Mouse (Mus musculus) bone marrow, adult 2 months (tissue): ENCODE data around the gene Adipor2. TPM values are rescaled to one million over a fixed set of nuclear protein-coding genes. Genes with fewer than 3 reads are reported as not detected.
A peak's percentile ranks its signal among the peaks of the same experiment; 100 is the strongest.

Experiments
- H3K27ac ChIP-seq: fragments of 200-500 bp; 2 replicates; pipeline ENCODE4 v1.5.1; 2012; ENCODE audit warnings: low read depth, mild to moderate bottlenecking, control low read depth, inconsistent platforms, low read length; ENCODE audit not compliant: control insufficient read depth, poor library complexity, insufficient read depth
- H3K4me1 ChIP-seq: fragments of 200-500 bp; 2 replicates; pipeline ENCODE4 v1.6.1; 2011; ENCODE audit warnings: low read length; ENCODE audit not compliant: control insufficient read depth, insufficient read depth
- H3K4me3 ChIP-seq: fragments of 200-500 bp; replicated peaks from 2 replicates; pipeline ENCODE3; 2011; ENCODE audit warnings: mild to moderate bottlenecking, low read depth, low read length, control low read depth; ENCODE audit not compliant: control insufficient read depth
- CTCF ChIP-seq: fragments of 200-500 bp; IDR thresholded peaks from 2 replicates; pipeline ENCODE4 v1.5.1; 2011; ENCODE audit warnings: low read length, control low read depth; ENCODE audit not compliant: control insufficient read depth, insufficient read depth
- POLR2A ChIP-seq: fragments of 200-500 bp; IDR thresholded peaks from 2 replicates; pipeline ENCODE4 v1.6.1; 2011; ENCODE audit warnings: low read depth, mild to moderate bottlenecking, control low read depth, low read length, borderline replicate concordance; ENCODE audit not compliant: control insufficient read depth
- WGBS: fragments of 180-500 bp; shearing (Covaris S2); methylation state at CpG from one replicate; pipeline ENCODE4 v1.1.7; 2018; 5-methylcytosine and 5-hydroxymethylcytosine counted together
- polyA plus RNA-seq: library from polyadenylated mRNA; stranded (reverse); fragments of >200 nt; gene quantifications from 2 replicates; pipeline ENCODE4 v1.2.4, GENCODE M21; 2011; ENCODE audit warnings: low replicate concordance; ENCODE audit not compliant: missing spikeins, insufficient read depth, insufficient read length

Gene Adipor2
- polyA plus RNA-seq, 1 experiment, result 30.2 TPM

DNA sequence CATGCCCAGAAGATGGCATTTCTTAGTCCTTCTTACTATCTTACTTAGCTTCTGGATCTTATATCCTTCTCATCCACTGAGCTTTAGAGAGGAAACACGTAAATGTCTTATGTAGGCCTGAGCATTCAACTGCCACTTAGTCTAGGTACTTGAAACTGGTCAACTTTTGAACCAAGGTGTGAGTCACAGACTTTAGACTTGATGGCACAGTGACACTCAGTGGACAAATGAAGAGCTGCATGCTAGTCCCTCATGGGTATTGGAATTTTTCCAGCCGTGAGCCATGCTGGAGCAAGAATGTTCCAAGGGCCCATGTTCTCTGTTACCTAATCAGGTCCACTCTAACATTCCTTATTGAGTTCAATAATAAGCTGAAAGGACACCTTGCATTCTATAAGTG lies 13.0 kb upstream of the Adipor2 start:
- no peaks in the 10 kb centered on the region for H3K4me1 ChIP-seq
- no peak overlapping the region for H3K27ac ChIP-seq
- peak; percentile 35 for TF ChIP-seq CTCF
- TF ChIP-seq POLR2A, result no peak
- 9% methylated on average over 2 of the region's 2 CpGs for WGBS
- no peak overlapping the region for H3K4me3 ChIP-seq

DNA sequence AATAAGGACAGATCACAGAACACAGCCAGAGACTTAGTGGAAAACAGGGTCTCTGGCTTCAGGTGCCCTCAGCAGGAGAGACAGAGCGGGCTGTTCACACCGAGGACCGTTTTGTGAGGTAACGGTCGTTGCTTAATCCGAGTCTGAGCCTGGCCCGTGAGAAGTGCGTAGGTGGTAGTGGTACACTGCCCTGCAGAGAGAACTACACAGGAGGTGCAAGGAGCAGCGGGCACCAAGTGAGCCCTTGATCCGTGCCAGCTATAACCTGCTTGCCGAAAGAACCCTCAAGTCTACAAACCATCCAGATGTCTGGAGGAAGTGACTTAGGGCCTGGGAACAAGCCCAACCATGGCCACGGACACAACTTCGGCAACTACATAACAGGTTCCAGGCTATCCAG lies 11.8 kb upstream of the Adipor2 start:
- WGBS, result 58% methylated on average over 13 of the region's 13 CpGs

DNA sequence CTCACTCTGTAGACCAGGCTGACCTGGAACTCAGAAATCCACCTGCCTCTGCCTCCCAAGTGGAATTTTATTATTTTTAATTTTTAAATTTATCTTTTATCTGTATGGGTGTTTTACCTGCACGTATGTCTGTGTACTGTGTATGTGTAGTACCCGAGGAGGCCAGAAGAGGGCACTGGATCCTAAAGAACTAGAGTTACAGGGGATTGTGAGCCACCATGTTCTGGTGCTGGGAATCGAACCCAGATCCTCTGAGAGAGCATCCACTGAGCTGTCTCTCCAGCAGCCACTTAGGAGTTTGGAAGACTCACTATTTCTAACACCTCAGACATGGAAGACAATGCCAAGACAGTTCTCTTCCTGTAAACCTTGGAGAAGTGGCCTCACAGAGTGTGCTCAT lies 11.1 kb upstream of the Adipor2 start:
- TF ChIP-seq CTCF, result 0 out of 2 replicates have a peak, but pooled peaks have one; percentile 10
- no peak for TF ChIP-seq POLR2A
- 62% methylated on average over 3 of the region's 3 CpGs for WGBS
- H3K4me3 ChIP-seq, result no peak overlapping the region

More for the DNA sequence above, 11.8 kb upstream of the Adipor2 start:
- H3K4me1 ChIP-seq, result no peaks in the 10 kb centered on the region
- H3K4me3 ChIP-seq, result no peak overlapping the region
- TF ChIP-seq CTCF (no peak), POLR2A (no peak)
- H3K27ac ChIP-seq, result no peak overlapping the region

DNA sequence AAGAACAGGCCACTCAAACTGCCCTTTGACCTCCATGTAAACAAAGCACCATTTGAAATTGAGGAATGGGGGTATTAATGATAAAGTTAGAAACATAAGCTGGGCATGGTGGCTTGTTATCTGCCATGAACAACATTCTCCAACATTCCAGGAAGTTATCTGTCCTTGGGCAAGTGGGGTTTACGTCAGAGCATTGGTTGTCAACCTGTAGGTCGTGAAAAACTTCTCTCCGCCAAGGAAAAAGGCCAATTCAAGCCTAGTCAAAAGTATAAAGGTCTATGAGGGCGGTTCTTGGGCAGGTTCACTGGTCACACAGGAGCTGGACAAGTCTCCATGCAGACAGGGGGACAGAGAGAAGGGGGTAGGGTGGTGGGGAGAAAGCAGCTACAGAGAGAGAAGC lies 3.5 kb upstream of the Adipor2 start:
- Histone ChIP-seq H3K4me1 (peaks cover 3% of the 10 kb centered on the region; the same call in 1 of the 2 replicates), H3K27ac (no peak overlapping the region), H3K4me3 (no peak overlapping the region)
- TF ChIP-seq POLR2A, result no peak
- no peak for TF ChIP-seq CTCF
- WGBS, result 65% methylated on average over 4 of the region's 4 CpGs

More for the DNA sequence above, 11.1 kb upstream of the Adipor2 start:
- H3K4me1 ChIP-seq, result no peaks in the 10 kb centered on the region
- no peak overlapping the region for H3K27ac ChIP-seq

DNA sequence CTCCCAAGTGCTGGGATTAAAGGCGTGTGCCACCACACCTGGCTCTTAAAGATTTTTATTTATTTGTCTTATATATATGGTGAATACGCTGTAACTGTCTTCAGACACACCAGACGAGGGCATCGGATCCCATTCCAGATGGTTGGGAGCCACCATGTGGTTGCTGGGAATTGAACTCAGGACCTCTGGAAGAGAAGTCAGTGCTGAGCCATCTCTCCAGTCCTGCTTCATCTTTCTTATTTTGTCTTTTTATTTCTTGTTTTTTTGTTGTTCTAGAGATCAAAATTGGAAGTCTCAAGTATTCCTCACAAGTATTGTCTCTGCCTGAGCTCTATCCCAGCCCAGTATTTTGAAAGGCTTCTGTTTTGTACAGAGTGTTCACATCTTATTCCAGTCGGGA lies 2.9 kb upstream of the Adipor2 start:
- no peak for TF ChIP-seq POLR2A
- no peak for TF ChIP-seq CTCF
- H3K4me1 ChIP-seq, result peaks cover 3% of the 10 kb centered on the region; the same call in 1 of the 2 replicates

DNA sequence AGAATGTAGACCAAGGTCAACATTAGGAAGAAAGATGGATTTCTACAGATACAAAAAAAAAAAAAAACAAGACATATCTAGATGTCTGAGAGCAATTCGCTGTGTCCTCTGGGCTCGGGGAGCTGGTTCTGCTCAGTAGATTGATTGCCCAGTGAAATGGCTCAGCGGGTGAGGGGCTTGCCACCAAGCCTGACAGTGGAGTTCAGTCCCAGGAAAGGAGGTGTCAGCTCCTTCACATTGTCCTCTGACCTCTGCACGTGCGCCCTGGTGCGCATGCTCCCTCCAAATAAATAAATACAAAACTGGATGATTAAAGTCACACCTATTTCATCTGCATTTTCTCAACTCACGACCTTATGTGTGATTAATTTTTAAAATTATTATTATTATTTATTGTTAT lies 1.9 kb upstream of the Adipor2 start:
- H3K4me3 ChIP-seq, result no peak overlapping the region
- TF ChIP-seq CTCF, result no peak
- TF ChIP-seq POLR2A, result no peak
- peaks cover 5% of the 10 kb centered on the region; the same call in 1 of the 2 replicates for H3K4me1 ChIP-seq
- no peak overlapping the region for H3K27ac ChIP-seq
- 88% methylated on average over 7 of the region's 7 CpGs for WGBS

More for the DNA sequence above, 2.9 kb upstream of the Adipor2 start:
- WGBS, result 75% methylated on average over 5 of the region's 5 CpGs
- H3K27ac ChIP-seq, result no peak overlapping the region
- H3K4me3 ChIP-seq, result no peak overlapping the region

DNA sequence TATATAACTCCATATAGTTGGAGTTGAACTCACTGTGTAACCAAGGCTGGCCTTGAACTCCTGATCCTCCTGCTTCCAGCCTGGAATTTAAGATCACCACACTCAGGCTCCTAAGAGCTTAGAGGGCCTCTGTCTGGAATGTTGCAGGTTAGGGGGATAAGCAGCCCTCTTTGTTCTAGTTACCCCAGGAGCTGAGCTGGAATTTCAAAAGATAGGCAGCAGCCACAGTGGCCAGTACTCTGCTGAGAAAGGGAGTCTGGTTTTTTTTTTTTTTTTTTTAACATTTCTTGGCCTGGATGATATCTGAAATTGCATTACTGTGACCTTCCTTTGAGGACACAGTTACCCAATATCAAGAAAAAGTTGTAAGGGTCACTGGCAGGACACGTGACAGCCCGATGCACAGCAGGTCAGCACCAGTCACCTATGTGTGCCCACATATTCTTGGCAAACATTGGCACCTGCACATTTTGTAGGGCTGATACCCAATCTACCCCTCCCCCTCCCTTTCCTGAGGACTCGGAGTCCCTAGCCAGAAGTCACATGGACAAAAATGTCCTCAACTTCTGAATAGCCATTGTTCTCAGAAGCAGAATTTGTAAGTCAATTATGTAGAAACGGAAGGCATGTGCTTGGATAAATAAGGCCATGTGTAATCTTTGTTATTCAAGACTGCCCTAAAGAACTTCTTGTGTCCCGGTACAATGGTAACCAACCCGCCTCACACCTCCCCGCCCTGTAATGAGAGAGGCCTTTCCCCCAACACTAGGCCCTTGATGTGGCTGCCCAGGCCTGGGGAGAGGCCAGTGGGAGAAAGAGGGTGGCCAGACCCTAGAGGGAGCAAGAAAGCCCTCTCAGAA lies 1.1 kb upstream of the Adipor2 start:
- TF ChIP-seq POLR2A (no peak), CTCF (no peak)
- 61% methylated on average over 7 of the region's 7 CpGs for WGBS

DNA sequence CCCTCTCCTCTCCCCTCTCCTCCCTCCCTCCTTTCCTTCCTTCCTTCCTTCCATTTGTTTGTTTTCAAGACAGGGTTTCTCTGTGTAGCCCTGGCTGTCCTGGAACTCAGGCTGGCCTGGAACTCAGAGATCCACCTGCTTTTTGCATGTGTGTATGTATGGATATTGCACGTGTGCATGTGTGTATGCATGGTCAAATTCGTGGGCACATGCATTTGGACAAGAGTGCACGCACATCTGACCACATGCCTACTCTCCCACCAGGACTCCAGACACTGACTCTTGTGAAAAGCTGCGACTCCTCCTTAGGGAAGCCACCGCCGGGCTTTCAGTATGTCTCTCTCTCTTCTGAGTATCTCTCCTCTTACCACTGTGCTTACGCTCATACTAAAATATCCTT lies 317 bp upstream of the Adipor2 start:
- WGBS, result 57% methylated on average over 7 of the region's 7 CpGs
- H3K4me3 ChIP-seq, result no peak overlapping the region
- H3K4me1 ChIP-seq, result peaks cover 5% of the 10 kb centered on the region; the same call in 1 of the 2 replicates
- no peak for TF ChIP-seq POLR2A
- TF ChIP-seq CTCF, result no peak
- H3K27ac ChIP-seq, result no peak overlapping the region

More for the DNA sequence above, 1.1 kb upstream of the Adipor2 start:
- Histone ChIP-seq H3K27ac (no peak overlapping the region), H3K4me1 (peaks cover 5% of the 10 kb centered on the region; the same call in 1 of the 2 replicates), H3K4me3 (no peak overlapping the region)

DNA sequence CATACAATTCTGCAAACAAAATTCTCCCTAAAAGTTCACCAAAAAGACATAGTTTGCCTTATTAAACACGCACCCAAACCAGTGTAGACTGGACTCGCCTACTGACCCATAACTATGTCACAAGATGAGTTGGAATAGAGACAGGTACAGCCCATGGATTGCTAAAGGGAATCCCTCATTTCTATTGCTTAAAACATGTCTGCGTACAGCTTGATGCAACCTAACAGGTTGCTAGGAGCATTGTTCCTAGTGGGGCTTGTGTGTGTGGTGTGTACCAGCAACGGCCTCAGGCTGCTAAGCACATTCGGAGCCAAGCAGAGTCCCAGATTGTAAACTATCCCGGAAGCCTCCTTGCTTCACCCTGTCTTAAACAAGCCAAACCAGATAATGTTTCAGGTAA lies 861 bp downstream of the Adipor2 start:
- Histone ChIP-seq H3K4me1 (peaks cover 5% of the 10 kb centered on the region; the same call in 1 of the 2 replicates), H3K27ac (no peak overlapping the region), H3K4me3 (no peak overlapping the region)
- 24% methylated on average over 6 of the region's 6 CpGs for WGBS
- TF ChIP-seq POLR2A, result no peak
- no peak for TF ChIP-seq CTCF
